Mouse (Mus musculus) ES-E14 (cell line): ENCODE measurements around the gene Cdk15.

Experiments used
- CHD2 ChIP-seq: IDR thresholded peaks from 2 replicates; pipeline ENCODE4 v1.6.1; 2014; ENCODE audit warnings: mild to moderate bottlenecking, low read depth, low read length, inconsistent platforms
- HCFC1 ChIP-seq: IDR thresholded peaks from 2 replicates; pipeline ENCODE4 v1.6.1; 2012; ENCODE audit warnings: low read length, inconsistent platforms, borderline replicate concordance; ENCODE audit not compliant: insufficient read depth
- MAFK ChIP-seq: IDR thresholded peaks from 2 replicates; pipeline ENCODE4 v1.6.1; 2014; ENCODE audit warnings: mild to moderate bottlenecking, low read depth, low read length, inconsistent platforms; ENCODE audit not compliant: insufficient read depth
- ZC3H11A ChIP-seq: IDR thresholded peaks from 2 replicates; pipeline ENCODE4 v1.6.1; 2012; ENCODE audit warnings: low read depth, mild to moderate bottlenecking, inconsistent platforms, low read length, borderline replicate concordance
- ZNF384 ChIP-seq: IDR thresholded peaks from 2 replicates; pipeline ENCODE4 v1.6.1; 2012; ENCODE audit warnings: low read depth, low read length, inconsistent platforms

- TF ChIP-seq HCFC1 (no peak), MAFK (no peak), CHD2 (no peak), ZNF384 (no peak), ZC3H11A (no peak)
Observed at GRCm38 (mm10) chr1:59342146-59342545, 85.4 kb downstream of the Cdk15 start.
